Mouse (Mus musculus) heart, adult 2 months (tissue): Measurements from ENCODE around the gene Golga1. TPM values are rescaled to one million over a fixed set of nuclear protein-coding genes. Genes with fewer than 3 reads are reported as not detected.
A peak's percentile ranks its signal among the peaks of the same experiment; 100 is the strongest.

ENCODE experiments used
- DNase-seq, 2 experiments: peaks; one replicate each; pipeline ENCODE4 v3.0.0; 2021
- H3K27ac ChIP-seq: fragments of 200-600 bp; 2 replicates; pipeline ENCODE4 v1.8.1; 2022
- H3K27me3 ChIP-seq: fragments of 200-500 bp; 2 replicates; pipeline ENCODE4 v1.6.1; 2012; ENCODE audit warnings: mild to moderate bottlenecking, low read length, inconsistent platforms, mixed read lengths; ENCODE audit not compliant: control insufficient read depth, insufficient read depth
- H3K36me3 ChIP-seq: fragments of 200-500 bp; 2 replicates; pipeline ENCODE4 v1.6.1; 2012; ENCODE audit warnings: low read length, inconsistent platforms; ENCODE audit not compliant: control insufficient read depth, insufficient read depth
- H3K4me1 ChIP-seq: fragments of 200-500 bp; 2 replicates; pipeline ENCODE4 v1.6.1; 2011; ENCODE audit warnings: low read length; ENCODE audit not compliant: control insufficient read depth, insufficient read depth
- H3K4me3 ChIP-seq: fragments of 200-600 bp; 2 replicates; pipeline ENCODE4 v1.8.1; 2022
- H3K79me2 ChIP-seq: fragments of 200-500 bp; replicated peaks from 2 replicates; pipeline ENCODE4 v1.6.1; 2012; ENCODE audit warnings: mild to moderate bottlenecking, inconsistent platforms, low read length, moderate library complexity, mixed read lengths; ENCODE audit not compliant: control insufficient read depth, insufficient read depth
- H3K9ac ChIP-seq: fragments of 200-500 bp; 2 replicates; pipeline ENCODE4 v1.6.1; 2012; ENCODE audit warnings: low read depth, mild to moderate bottlenecking, control low read depth, inconsistent platforms, low read length, mixed read lengths
- CTCF ChIP-seq: fragments of 200-600 bp; IDR thresholded peaks from 2 replicates; pipeline ENCODE4 v1.8.1; 2022; ENCODE audit warnings: antibody characterized with exemption, mild to moderate bottlenecking, moderate library complexity
- EP300 ChIP-seq: fragments of 200-500 bp; IDR thresholded peaks from 2 replicates; pipeline ENCODE4 v1.6.1; 2011; ENCODE audit warnings: low read depth, low read length, control low read depth; ENCODE audit not compliant: insufficient read depth
- POLR2A ChIP-seq: fragments of 200-500 bp; IDR thresholded peaks from 2 replicates; pipeline ENCODE4 v1.6.1; 2011; ENCODE audit warnings: mild to moderate bottlenecking, low read depth, low read length, control low read depth; ENCODE audit not compliant: insufficient read depth
- WGBS: fragments of 180-500 bp; shearing (Covaris S2); methylation state at CpG from one replicate; pipeline ENCODE4 v1.1.7; 2018; 5-methylcytosine and 5-hydroxymethylcytosine counted together
- intact Hi-C: fragments of 180-260 bp; cut with DNase I; formaldehyde crosslinking; loops from one replicate; pipeline ENCODE4 v1.15.1; 2025
- polyA plus RNA-seq: library from polyadenylated mRNA; depleted of rRNA; stranded (reverse); fragments of >200 nt; gene quantifications from 2 replicates; pipeline ENCODE4 v1.2.3, GENCODE M21; 2012
- total RNA-seq, 2 experiments: library from RNA; stranded (reverse); gene quantifications; 2 replicates each; pipeline ENCODE4 v1.2.3; 2021

The Golga1 gene
- total and polyA plus RNA-seq, 3 experiments, result 7.6 to 14.0 (median 13.4) TPM

- Histone ChIP-seq H3K4me3 (no peak overlapping the region), H3K79me2 (no peaks in the 10 kb centered on the region), H3K4me1 (no peaks in the 10 kb centered on the region), H3K9ac (no peak overlapping the region), H3K27ac (no peak overlapping the region), H3K36me3 (no peaks in the 10 kb centered on the region), H3K27me3 (no peaks in the 10 kb centered on the region)
- no peak for TF ChIP-seq EP300
- no peak for TF ChIP-seq CTCF
- no peak for TF ChIP-seq POLR2A
- DNase-seq, result no peak
- WGBS, result 91% methylated on average over 1 of the region's 1 CpGs
- intact Hi-C loops, result no loop called here
Measured at GRCm38 (mm10) chr2:39091966-39092365, 26.6 kb upstream of the Golga1 start.

GRCm38 (mm10) chr2:39082706-39083105 is 17.4 kb upstream of the Golga1 start:
- Histone ChIP-seq H3K79me2 (no peaks in the 10 kb centered on the region), H3K4me3 (no peak overlapping the region), H3K9ac (no peak overlapping the region), H3K4me1 (no peaks in the 10 kb centered on the region), H3K36me3 (no peaks in the 10 kb centered on the region), H3K27ac (no peak overlapping the region), H3K27me3 (no peaks in the 10 kb centered on the region)
- WGBS, result 77% methylated on average over 3 of the region's 3 CpGs
- no peak for DNase-seq
- intact Hi-C loops, result no loop called here
- no peak for TF ChIP-seq POLR2A
- TF ChIP-seq EP300, result no peak
- no peak for TF ChIP-seq CTCF

DNA sequence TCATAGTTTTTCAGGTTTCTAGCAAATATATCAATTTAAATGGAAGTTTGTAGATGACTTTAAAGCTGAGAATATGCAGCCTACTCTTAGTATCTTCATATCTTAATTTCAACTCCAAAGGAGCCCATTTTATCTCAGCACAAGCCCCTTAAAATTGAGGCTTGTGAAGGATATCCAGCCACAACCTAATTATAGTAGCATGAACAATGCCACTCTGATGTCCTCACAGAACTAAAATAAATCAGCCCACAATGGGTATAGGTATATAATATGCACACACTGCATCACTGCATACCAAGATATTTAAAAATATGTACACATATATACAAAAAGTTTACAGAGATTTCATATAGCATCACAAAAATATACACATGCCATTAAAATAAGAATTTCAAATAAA is 5.3 kb upstream of the Golga1 start:
- Histone ChIP-seq H3K9ac (no peak overlapping the region), H3K4me1 (no peaks in the 10 kb centered on the region), H3K4me3 (no peak overlapping the region), H3K79me2 (no peaks in the 10 kb centered on the region), H3K27ac (no peak overlapping the region), H3K36me3 (no peaks in the 10 kb centered on the region), H3K27me3 (no peaks in the 10 kb centered on the region)
- TF ChIP-seq EP300, result no peak
- TF ChIP-seq POLR2A, result no peak
- TF ChIP-seq CTCF, result no peak
- DNase-seq, result no peak
- intact Hi-C loops, result no loop called here

- TF ChIP-seq POLR2A, result no peak
- TF ChIP-seq CTCF, result no peak
- no peak for TF ChIP-seq EP300
- Histone ChIP-seq H3K4me1 (no peaks in the 10 kb centered on the region), H3K27ac (no peak overlapping the region), H3K4me3 (no peak overlapping the region), H3K9ac (no peak overlapping the region), H3K36me3 (no peaks in the 10 kb centered on the region), H3K27me3 (no peaks in the 10 kb centered on the region), H3K79me2 (no peaks in the 10 kb centered on the region)
- 67% methylated on average over 1 of the region's 1 CpGs for WGBS
- no peak for DNase-seq
- intact Hi-C loops, result loop anchor here (5.0 kb wide), 1 partner anchor 62 kb away; the partner anchor contains the start of genes Arpc5l and Rpl35
Measured at GRCm38 (mm10) chr2:39069096-39069495, 3.8 kb upstream of the Golga1 start.

GRCm38 (mm10) chr2:39064687-39065399 is 498 bp downstream of the Golga1 start:
- DNase-seq, result no peak
- Histone ChIP-seq H3K4me1 (no peaks in the 10 kb centered on the region), H3K9ac (peak overlapping the region; percentile 94), H3K79me2 (no peaks in the 10 kb centered on the region), H3K4me3 (peak overlapping the region; percentile 90), H3K27ac (peak overlapping the region; percentile 94), H3K36me3 (peaks cover 6% of the 10 kb centered on the region; the same call in 1 of the 2 replicates), H3K27me3 (no peaks in the 10 kb centered on the region)
- TF ChIP-seq EP300, result no peak
- TF ChIP-seq CTCF, result no peak
- TF ChIP-seq POLR2A, result no peak
- WGBS, result 2% methylated on average over 25 of the region's 25 CpGs
- intact Hi-C loops, result loop anchor here (2.0 to 5.0 kb wide), 2 partner anchors 58 to 126 kb away; partner anchors contain the start of genes Arpc5l, Rpl35 and Scai

DNA sequence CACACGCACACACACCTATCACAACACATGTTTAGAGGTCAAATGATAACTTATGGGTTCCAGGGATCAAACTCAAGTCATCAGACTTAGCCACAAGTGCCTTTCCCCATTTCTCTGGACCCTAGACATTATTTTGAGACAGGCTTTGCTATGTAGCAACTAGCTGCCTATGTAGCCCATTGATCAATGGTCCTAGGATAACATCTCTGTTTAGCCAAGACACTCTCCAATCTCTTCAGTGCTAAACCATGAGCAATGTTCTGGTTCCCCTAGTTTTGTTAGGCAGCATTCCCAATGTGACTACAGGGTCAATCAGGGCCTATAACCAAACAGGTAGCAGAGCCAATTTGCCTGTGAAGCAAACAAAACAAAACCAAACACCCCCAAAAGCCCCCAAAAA is 16.8 kb downstream of the Golga1 start:
- Histone ChIP-seq H3K4me1 (no peaks in the 10 kb centered on the region), H3K9ac (no peak overlapping the region), H3K36me3 (peaks cover 8% of the 10 kb centered on the region), H3K4me3 (no peak overlapping the region), H3K27me3 (no peaks in the 10 kb centered on the region), H3K79me2 (no peaks in the 10 kb centered on the region), H3K27ac (no peak overlapping the region)
- intact Hi-C loops, result no loop called here
- no peak for TF ChIP-seq POLR2A
- TF ChIP-seq CTCF, result no peak
- no peak for TF ChIP-seq EP300
- 94% methylated on average over 1 of the region's 1 CpGs for WGBS
- no peak for DNase-seq
